Mouse (Mus musculus) ES-E14 (cell line): ENCODE results near the gene Ccpg1. TPM values are rescaled to one million over a fixed set of nuclear protein-coding genes. Genes with fewer than 3 reads are reported as not detected.
A peak's percentile ranks its signal among the peaks of the same experiment; 100 is the strongest.

Experiments used
- DNase-seq: peaks from one replicate; pipeline ENCODE4 v3.0.0-alpha.2; 2013; ENCODE audit warnings: low read depth, low spot score
- H3K27ac ChIP-seq: 2 replicates; pipeline ENCODE4 v1.5.1; 2012; ENCODE audit warnings: low read depth, mild to moderate bottlenecking, low read length, moderate library complexity, mixed read lengths; ENCODE audit not compliant: poor library complexity, insufficient read depth, severe bottlenecking
- H3K36me3 ChIP-seq: 2 replicates; pipeline ENCODE4 v1.6.1; 2012; ENCODE audit warnings: mild to moderate bottlenecking, low read length, moderate library complexity, mixed read lengths; ENCODE audit not compliant: control insufficient read depth, poor library complexity, insufficient read depth, severe bottlenecking
- H3K4me1 ChIP-seq, 2 experiments: fragments of 150-350 bp in 1 of 2; sonication (generic) in 1 of 2; 2 replicates each; pipeline ENCODE4 v1.6.1; 2012; ENCODE audit warnings: low read length in 2 of 2, mild to moderate bottlenecking in 1 of 2, mixed read lengths in 1 of 2; ENCODE audit not compliant: control insufficient read depth in 2 of 2, insufficient read depth in 2 of 2, poor library complexity in 1 of 2
- H3K4me3 ChIP-seq, 2 experiments: fragments of 150-350 bp in 1 of 2; sonication (generic) in 1 of 2; 2 replicates each; pipeline ENCODE4 v1.5.1; 2012; ENCODE audit warnings: low read length in 2 of 2, low read depth in 1 of 2, mild to moderate bottlenecking in 1 of 2, mixed read lengths in 1 of 2; ENCODE audit not compliant: insufficient read depth in 1 of 2, poor library complexity in 1 of 2, severe bottlenecking in 1 of 2
- H3K9ac ChIP-seq: 2 replicates; pipeline ENCODE4 v1.6.1; 2012; ENCODE audit warnings: low read depth, mild to moderate bottlenecking, low read length, mixed read lengths; ENCODE audit not compliant: poor library complexity, insufficient read depth, severe bottlenecking
- H3K9me3 ChIP-seq: fragments of 150-350 bp; sonication (generic); 2 replicates; pipeline ENCODE4 v1.6.1; 2012; ENCODE audit warnings: low read depth, mild to moderate bottlenecking, low read length; ENCODE audit not compliant: control insufficient read depth, insufficient read depth
- CHD2 ChIP-seq: IDR thresholded peaks from 2 replicates; pipeline ENCODE4 v1.6.1; 2014; ENCODE audit warnings: mild to moderate bottlenecking, low read depth, low read length, inconsistent platforms
- HCFC1 ChIP-seq: IDR thresholded peaks from 2 replicates; pipeline ENCODE4 v1.6.1; 2012; ENCODE audit warnings: low read length, inconsistent platforms, borderline replicate concordance; ENCODE audit not compliant: insufficient read depth
- MAFK ChIP-seq: IDR thresholded peaks from 2 replicates; pipeline ENCODE4 v1.6.1; 2014; ENCODE audit warnings: mild to moderate bottlenecking, low read depth, low read length, inconsistent platforms; ENCODE audit not compliant: insufficient read depth
- ZC3H11A ChIP-seq: IDR thresholded peaks from 2 replicates; pipeline ENCODE4 v1.6.1; 2012; ENCODE audit warnings: low read depth, mild to moderate bottlenecking, inconsistent platforms, low read length, borderline replicate concordance
- ZNF384 ChIP-seq: IDR thresholded peaks from 2 replicates; pipeline ENCODE4 v1.6.1; 2012; ENCODE audit warnings: low read depth, low read length, inconsistent platforms
- in situ Hi-C, 2 experiments: fragments of 600-800 bp; cut with MboI; formaldehyde crosslinking; loops; one replicate each; pipeline ENCODE4 v1.15.1; 2025; ENCODE audit warnings: low sequenced_read_pairs in 2 of 2, inconsistent platforms in 1 of 2; ENCODE audit not compliant: unreplicated experiment in 2 of 2
- total RNA-seq: library from RNA; depleted of rRNA; stranded (reverse); fragments of 300-350 nt; gene quantifications from 2 replicates; pipeline ENCODE4 v1.2.3, GENCODE M21; 2012

Ccpg1 gene
- total RNA-seq, 1 experiment = 31.3 TPM

DNA sequence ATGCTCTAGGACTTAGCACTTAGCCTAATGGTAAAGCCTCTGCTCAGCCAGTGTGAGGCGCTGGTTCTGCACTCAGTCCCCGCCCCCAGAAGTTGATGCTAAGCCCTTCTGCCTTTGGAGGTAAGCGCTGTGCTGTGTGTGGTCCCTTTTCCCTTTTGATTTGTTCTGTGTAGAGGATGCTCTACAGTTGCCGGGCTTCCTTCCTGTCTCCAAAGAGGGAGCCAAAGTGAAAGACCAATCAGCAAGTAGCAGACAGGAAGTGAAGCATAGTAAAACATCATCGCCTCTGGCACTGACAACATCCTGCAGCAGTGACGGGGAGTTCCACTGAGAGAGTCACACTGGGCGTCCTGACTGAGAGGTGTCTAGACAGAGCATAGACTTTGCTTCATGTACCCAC lies 15.4 kb upstream of the Ccpg1 start:
- in situ Hi-C loops = no loop called here
- peak; percentile 49 for DNase-seq
- Histone ChIP-seq H3K4me3 (no peak overlapping the region), H3K4me1 (peaks cover 0 to 2% of the 10 kb centered on the region in 2 experiments; a peak in 1 of 4 replicates), H3K36me3 (no peaks in the 10 kb centered on the region), H3K9me3 (no peaks in the 10 kb centered on the region), H3K27ac (no peak overlapping the region), H3K9ac (no peak overlapping the region)
- TF ChIP-seq CHD2 (no peak), MAFK (no peak), ZNF384 (no peak), ZC3H11A (no peak; the same call in 1 of the 2 replicates), HCFC1 (no peak)

DNA sequence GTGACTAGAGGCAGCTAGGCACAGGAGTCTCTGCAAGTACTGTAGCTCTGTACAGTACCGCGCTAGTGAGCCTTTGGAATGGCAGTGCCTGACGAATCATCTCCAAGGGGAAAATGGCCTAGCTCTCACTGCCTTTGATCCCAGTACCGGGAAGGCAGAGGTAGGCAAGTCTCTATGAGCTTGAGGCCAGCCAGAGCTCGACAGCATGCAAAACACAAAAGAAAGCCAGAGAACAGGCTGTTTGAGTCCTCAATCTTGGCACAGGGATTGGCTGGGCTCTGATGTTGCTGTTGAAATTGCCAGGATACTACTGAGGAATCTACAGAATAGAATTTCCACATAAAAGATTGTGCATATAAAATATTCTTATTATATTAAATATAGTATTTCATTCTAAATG lies 12.8 kb upstream of the Ccpg1 start:
- no peaks in the 10 kb centered on the region for H3K9me3 ChIP-seq
- H3K27ac ChIP-seq = no peak overlapping the region
- peaks cover 0 to 2% of the 10 kb centered on the region in 2 experiments; a peak in 1 of 4 replicates for H3K4me1 ChIP-seq
- TF ChIP-seq ZC3H11A (no peak), ZNF384 (no peak), HCFC1 (no peak), CHD2 (no peak), MAFK (no peak)
- no peak for DNase-seq
- H3K9ac ChIP-seq = no peak overlapping the region
- no peaks in the 10 kb centered on the region for H3K36me3 ChIP-seq
- in situ Hi-C loops = no loop called here
- H3K4me3 ChIP-seq = no peak overlapping the region

- TF ChIP-seq MAFK = no peak
- TF ChIP-seq CHD2 = no peak
- TF ChIP-seq ZNF384 = no peak
- TF ChIP-seq HCFC1 = no peak
- TF ChIP-seq ZC3H11A = no peak
- no peak overlapping the region for H3K27ac ChIP-seq
- no peak overlapping the region for H3K4me3 ChIP-seq
- H3K9ac ChIP-seq = no peak overlapping the region
- no peaks in the 10 kb centered on the region for H3K36me3 ChIP-seq
- in situ Hi-C loops = no loop called here
- peaks cover 0 to 2% of the 10 kb centered on the region in 2 experiments; a peak in 1 of 4 replicates for H3K4me1 ChIP-seq
- DNase-seq = no peak
- no peaks in the 10 kb centered on the region for H3K9me3 ChIP-seq
Observed at GRCm38 (mm10) chr9:72972984-72973383, 12.2 kb upstream of the Ccpg1 start.

DNA sequence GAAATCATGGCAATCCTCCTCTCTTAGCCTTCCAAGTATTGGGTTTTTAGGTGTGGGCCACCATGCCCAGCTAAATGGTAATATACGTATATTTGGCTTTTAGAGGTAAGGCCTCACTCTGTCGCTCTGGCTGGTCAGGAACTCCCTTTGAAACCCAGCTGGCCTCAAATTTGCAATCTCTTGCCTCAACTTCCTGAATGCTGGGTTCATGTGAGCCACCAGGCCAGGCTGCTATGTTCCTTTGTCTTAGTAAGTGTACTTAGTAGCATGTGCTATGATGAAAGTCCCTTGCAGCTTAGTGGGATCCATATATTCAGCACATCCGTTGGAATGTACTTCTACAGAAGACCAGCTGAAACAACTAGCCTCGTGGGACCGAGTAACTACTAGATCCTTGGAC lies 10.5 kb upstream of the Ccpg1 start:
- in situ Hi-C loops = no loop called here
- Histone ChIP-seq H3K9ac (no peak overlapping the region), H3K27ac (no peak overlapping the region), H3K4me1 (peaks cover 0 to 2% of the 10 kb centered on the region in 2 experiments; a peak in 1 of 4 replicates), H3K4me3 (no peak overlapping the region), H3K36me3 (no peaks in the 10 kb centered on the region), H3K9me3 (no peaks in the 10 kb centered on the region)
- no peak for TF ChIP-seq HCFC1
- no peak for TF ChIP-seq ZNF384
- no peak for TF ChIP-seq MAFK
- no peak for DNase-seq

GRCm38 (mm10) chr9:72975242-72975641 lies 10.0 kb upstream of the Ccpg1 start:
- Histone ChIP-seq H3K9ac (no peak overlapping the region), H3K27ac (no peak overlapping the region), H3K4me3 (no peak overlapping the region), H3K9me3 (no peaks in the 10 kb centered on the region), H3K36me3 (no peaks in the 10 kb centered on the region), H3K4me1 (no peaks in the 10 kb centered on the region)
- in situ Hi-C loops = no loop called here
- no peak for DNase-seq
- TF ChIP-seq ZNF384 = no peak
- TF ChIP-seq CHD2 = no peak
- no peak for TF ChIP-seq HCFC1
- no peak for TF ChIP-seq MAFK
- TF ChIP-seq ZC3H11A = no peak
